Mouse (Mus musculus) forebrain, embryonic 14.5 days (tissue): Measurements from ENCODE around the gene 3830417A13Rik. TPM values are rescaled to one million over a fixed set of nuclear protein-coding genes. Genes with fewer than 3 reads are reported as not detected.

ENCODE experiments used
- ATAC-seq: fragments of 200-750 bp; cut with Nextera tagmentation; 2 replicates; pipeline ENCODE4 v1.8.0; 2017; ENCODE audit warnings: mild to moderate bottlenecking, moderate library complexity
- DNase-seq: peaks from one replicate; pipeline ENCODE4 v3.0.0-alpha.2; 2015; ENCODE audit warnings: low spot score
- H3K27ac ChIP-seq: fragments of 300-500 bp; sonication (generic); 2 replicates; pipeline ENCODE4 v1.5.1; 2014; ENCODE audit warnings: low read depth, mild to moderate bottlenecking, control low read depth, low read length, moderate library complexity
- H3K27me3 ChIP-seq: fragments of 300-500 bp; sonication (generic); replicated peaks from 2 replicates; pipeline ENCODE4 v1.6.1; 2014; ENCODE audit warnings: low read length, control low read depth, mixed read lengths; ENCODE audit not compliant: control insufficient read depth, insufficient read depth
- H3K36me3 ChIP-seq: fragments of 300-500 bp; sonication (generic); 2 replicates; pipeline ENCODE4 v1.6.1; 2014; ENCODE audit warnings: low read length, control low read depth; ENCODE audit not compliant: control insufficient read depth, insufficient read depth
- H3K4me1 ChIP-seq: fragments of 300-500 bp; sonication (generic); 2 replicates; pipeline ENCODE4 v1.6.1; 2014; ENCODE audit warnings: antibody characterized with exemption, low read length, control low read depth; ENCODE audit not compliant: control insufficient read depth, insufficient read depth
- H3K4me2 ChIP-seq: fragments of 300-500 bp; sonication (generic); 2 replicates; pipeline ENCODE4 v1.6.1; 2014; ENCODE audit warnings: mild to moderate bottlenecking, control low read depth, low read length
- H3K4me3 ChIP-seq: fragments of 300-500 bp; sonication (generic); 2 replicates; pipeline ENCODE4 v1.5.1; 2014; ENCODE audit warnings: low read depth, low read length, control low read depth
- H3K9ac ChIP-seq: fragments of 300-500 bp; sonication (generic); 2 replicates; pipeline ENCODE4 v1.6.1; 2014; ENCODE audit warnings: mild to moderate bottlenecking, low read length, control low read depth, moderate library complexity
- H3K9me3 ChIP-seq: fragments of 300-500 bp; sonication (generic); replicated peaks from 2 replicates; pipeline ENCODE4 v1.6.1; 2016; ENCODE audit warnings: low read length, control low read depth, mixed read lengths; ENCODE audit not compliant: control insufficient read depth
- WGBS: fragments of 180-500 bp; shearing (Covaris S2); extraction: QIAGEN DNeasy Blood & Tissue Kit; methylation state at CpG from one replicate; pipeline ENCODE4 v1.1.7; 2014; 5-methylcytosine and 5-hydroxymethylcytosine counted together
- polyA plus RNA-seq: library from polyadenylated mRNA; unstranded; fragments of >200 nt; fragmentation: Nextera tagmentation; extraction: Ambion mirVana; gene quantifications from 2 replicates; pipeline ENCODE4 v1.2.1, GENCODE M21; 2014

3830417A13Rik gene
- polyA plus RNA-seq = not detected in 2 replicates

GRCm38 (mm10) chrX:64173248-64173647 is at the start of gene 3830417A13Rik:
Gene 3830417A13Rik, plus strand, starts transcription at chrX:64173548.
- no peak for ATAC-seq

GRCm38 (mm10) chrX:64152098-64152497 is 21.2 kb upstream of the 3830417A13Rik start, which contains the start of gene Gm6760:
Gene Gm6760, minus strand, starts transcription at chrX:64152198.
- Histone ChIP-seq H3K4me2 (no peak within 1 kb of the TSS), H3K27me3 (no peaks in the 10 kb centered on the region), H3K4me3 (no peak within 1 kb of the TSS), H3K4me1 (no peaks in the 10 kb centered on the region), H3K9ac (no peak within 1 kb of the TSS), H3K9me3 (no peaks in the 10 kb centered on the region), H3K36me3 (no peaks in the 10 kb centered on the region), H3K27ac (no peak within 1 kb of the TSS)
- DNase-seq (no peak), ATAC-seq (no peak)
- 83% methylated on average over 2 of the region's 2 CpGs for WGBS

More at GRCm38 (mm10) chrX:64173248-64173647, at the start of gene 3830417A13Rik:
- Histone ChIP-seq H3K9me3 (no peaks in the 10 kb centered on the region), H3K27ac (no peak within 1 kb of the TSS), H3K27me3 (no peaks in the 10 kb centered on the region), H3K36me3 (no peaks in the 10 kb centered on the region), H3K9ac (no peak within 1 kb of the TSS), H3K4me1 (no peaks in the 10 kb centered on the region), H3K4me2 (no peak within 1 kb of the TSS), H3K4me3 (no peak within 1 kb of the TSS)
- WGBS = 90% methylated on average over 11 of the region's 11 CpGs
- DNase-seq = no peak

GRCm38 (mm10) chrX:64181246-64181645 is 7.9 kb downstream of the 3830417A13Rik start:
- ATAC-seq = no peak
- Histone ChIP-seq H3K36me3 (no peaks in the 10 kb centered on the region), H3K4me1 (no peaks in the 10 kb centered on the region), H3K27ac (no peak overlapping the region), H3K4me3 (no peak overlapping the region), H3K9me3 (no peaks in the 10 kb centered on the region), H3K9ac (no peak overlapping the region), H3K4me2 (no peak overlapping the region), H3K27me3 (no peaks in the 10 kb centered on the region)
- no peak for DNase-seq

Other genes with a start within 250 kb of the 3830417A13Rik start
- not detected in 2 replicates for gene Gm6760, start 21.4 kb upstream of the 3830417A13Rik start, polyA plus RNA-seq
- gene Slitrk4, start 103.4 kb downstream of the 3830417A13Rik start, polyA plus RNA-seq = 6.7 and 9.5 TPM in 2 replicates